Mouse (Mus musculus) midbrain, postnatal 0 days (tissue): ENCODE data around the gene Dtx1. TPM values are rescaled to one million over a fixed set of nuclear protein-coding genes. Genes with fewer than 3 reads are reported as not detected.

Experiments used
- ATAC-seq: fragments of 200-750 bp; cut with Nextera tagmentation; 2 replicates; pipeline ENCODE4 v1.8.0; 2017; ENCODE audit warnings: moderate number of reproducible peaks, mild to moderate bottlenecking, moderate TSS enrichment, moderate library complexity; ENCODE audit not compliant: low FRiP score
- DNase-seq: peaks from one replicate; pipeline ENCODE4 v3.0.0-alpha.2; 2015; ENCODE audit warnings: low spot score
- H3K27ac ChIP-seq: fragments of 300-500 bp; sonication (generic); 2 replicates; pipeline ENCODE4 v1.5.1; 2014; ENCODE audit warnings: low read depth, mild to moderate bottlenecking, low read length, mixed read lengths
- H3K27me3 ChIP-seq: fragments of 300-500 bp; sonication (generic); 2 replicates; pipeline ENCODE4 v1.6.1; 2014; ENCODE audit warnings: low read length, control low read depth, mixed read lengths; ENCODE audit not compliant: insufficient read depth
- H3K36me3 ChIP-seq: fragments of 300-500 bp; sonication (generic); 2 replicates; pipeline ENCODE4 v1.6.1; 2014; ENCODE audit warnings: low read length, control low read depth, mixed read lengths; ENCODE audit not compliant: insufficient read depth
- H3K4me1 ChIP-seq: fragments of 300-500 bp; sonication (generic); 2 replicates; pipeline ENCODE4 v1.6.1; 2014; ENCODE audit warnings: mild to moderate bottlenecking, control low read depth, antibody characterized with exemption, low read length, mixed read lengths; ENCODE audit not compliant: insufficient read depth
- H3K4me2 ChIP-seq: fragments of 300-500 bp; sonication (generic); 2 replicates; pipeline ENCODE4 v1.6.1; 2014; ENCODE audit warnings: low read depth, mild to moderate bottlenecking, low read length, mixed read lengths; ENCODE audit not compliant: poor library complexity, severe bottlenecking
- H3K4me3 ChIP-seq: fragments of 300-500 bp; sonication (generic); 2 replicates; pipeline ENCODE4 v1.5.1; 2014; ENCODE audit warnings: low read depth, mild to moderate bottlenecking, low read length, moderate library complexity
- H3K9ac ChIP-seq: fragments of 300-500 bp; sonication (generic); replicated peaks from 2 replicates; pipeline ENCODE4 v1.6.1; 2014; ENCODE audit warnings: mild to moderate bottlenecking, low read length, moderate library complexity, mixed read lengths; ENCODE audit not compliant: poor library complexity, severe bottlenecking
- H3K9me3 ChIP-seq: fragments of 300-500 bp; sonication (generic); 2 replicates; pipeline ENCODE4 v1.6.1; 2016; ENCODE audit warnings: low read length, control low read depth
- CTCF ChIP-seq: IDR thresholded peaks from 2 replicates; pipeline ENCODE4 v1.5.1; 2016; ENCODE audit warnings: antibody characterized with exemption, mild to moderate bottlenecking
- WGBS: fragments of 180-500 bp; shearing (Covaris S2); extraction: QIAGEN DNeasy Blood & Tissue Kit; methylation state at CpG from one replicate; pipeline ENCODE4 v1.1.7; 2014; 5-methylcytosine and 5-hydroxymethylcytosine counted together
- polyA plus RNA-seq: library from polyadenylated mRNA; unstranded; fragments of >200 nt; fragmentation: Nextera tagmentation; extraction: Ambion mirVana; gene quantifications from 2 replicates; pipeline ENCODE4 v1.2.1, GENCODE M21; 2015
- total RNA-seq: library from RNA; depleted of rRNA; stranded (reverse); fragments of >200 nt; gene quantifications from 2 replicates; pipeline ENCODE4 v1.2.3, GENCODE M21; 2014; rRNA removed

Dtx1 gene
- total and polyA plus RNA-seq, 2 experiments from 2014 or later: 67.9 to 242 TPM

GRCm38 (mm10) chr5:120635633-120636032 is 76.1 kb downstream of the Dtx1 start:
- no peaks in the 10 kb centered on the region for H3K9me3 ChIP-seq
- WGBS: 86% methylated on average over 5 of the region's 5 CpGs
- H3K4me1 ChIP-seq: no peaks in the 10 kb centered on the region
- no peaks in the 10 kb centered on the region for H3K36me3 ChIP-seq
- DNase-seq (no peak), ATAC-seq (no peak)
- H3K4me3 ChIP-seq: no peak overlapping the region
- no peak overlapping the region for H3K9ac ChIP-seq
- no peaks in the 10 kb centered on the region for H3K27me3 ChIP-seq
- TF ChIP-seq CTCF: no peak
- H3K4me2 ChIP-seq: no peak overlapping the region
- H3K27ac ChIP-seq: no peak overlapping the region

GRCm38 (mm10) chr5:120634860-120635259 is 76.9 kb downstream of the Dtx1 start:
- DNase-seq (no peak), ATAC-seq (no peak)
- WGBS: 54% methylated on average over 5 of the region's 5 CpGs
- Histone ChIP-seq H3K4me3 (no peak overlapping the region), H3K4me1 (no peaks in the 10 kb centered on the region), H3K36me3 (no peaks in the 10 kb centered on the region), H3K27me3 (no peaks in the 10 kb centered on the region), H3K4me2 (no peak overlapping the region), H3K9me3 (no peaks in the 10 kb centered on the region), H3K27ac (no peak overlapping the region), H3K9ac (no peak overlapping the region)
- TF ChIP-seq CTCF: no peak

- Histone ChIP-seq H3K4me2 (no peak within 1 kb of the TSS), H3K36me3 (no peaks in the 10 kb centered on the region), H3K27me3 (no peaks in the 10 kb centered on the region), H3K9ac (no peak within 1 kb of the TSS), H3K27ac (no peak within 1 kb of the TSS), H3K4me1 (no peaks in the 10 kb centered on the region), H3K9me3 (no peaks in the 10 kb centered on the region), H3K4me3 (no peak within 1 kb of the TSS)
- TF ChIP-seq CTCF: no peak
- 44% methylated on average over 9 of the region's 9 CpGs for WGBS
- ATAC-seq: no peak
- no peak for DNase-seq
Measured at GRCm38 (mm10) chr5:120634131-120634530, 77.6 kb downstream of the Dtx1 start, which contains the start of gene Cfap73. Gene Cfap73, minus strand, starts transcription at chr5:120634235.

- Histone ChIP-seq H3K4me2 (no peak overlapping the region), H3K27me3 (no peaks in the 10 kb centered on the region), H3K9me3 (no peaks in the 10 kb centered on the region), H3K4me3 (no peak overlapping the region), H3K36me3 (peaks cover 12% of the 10 kb centered on the region), H3K27ac (no peak overlapping the region), H3K4me1 (no peaks in the 10 kb centered on the region), H3K9ac (no peak overlapping the region)
- DNase-seq: no peak
- WGBS: 91% methylated on average over 5 of the region's 5 CpGs
- peak; percentile 52 for TF ChIP-seq CTCF
- no peak for ATAC-seq
Measured at GRCm38 (mm10) chr5:120631892-120632291, 79.8 kb downstream of the Dtx1 start.

- no peaks in the 10 kb centered on the region for H3K27me3 ChIP-seq
- no peaks in the 10 kb centered on the region for H3K9me3 ChIP-seq
- DNase-seq (peak; percentile 29), ATAC-seq (no peak)
- H3K27ac ChIP-seq: no peak overlapping the region
- H3K4me1 ChIP-seq: no peaks in the 10 kb centered on the region
- 12% methylated on average over 29 of the region's 29 CpGs for WGBS
- H3K4me2 ChIP-seq: peak overlapping the region; percentile 49
- H3K4me3 ChIP-seq: 0 out of 2 replicates have a peak overlapping the region, but pooled peaks have one; percentile 10
- peaks cover 15% of the 10 kb centered on the region for H3K36me3 ChIP-seq
- no peak for TF ChIP-seq CTCF
- H3K9ac ChIP-seq: 0 out of 2 replicates have a peak overlapping the region, but pooled peaks have one; percentile 33
Measured at GRCm38 (mm10) chr5:120631128-120631527, 80.6 kb downstream of the Dtx1 start.

Other genes starting within 250 kb of the Dtx1 start
- gene Sdsl, start 239.1 kb downstream of the Dtx1 start, total RNA-seq: 3.4 and 4.4 TPM in 2 replicates
- gene Sdsl, start 239.1 kb downstream of the Dtx1 start, polyA plus RNA-seq: 5.8 and 6.0 TPM in 2 replicates
- not detected in 2 replicates for gene Sds, start 235.4 kb downstream of the Dtx1 start, total RNA-seq
- 0.17 and 0.23 TPM in 2 replicates for gene Sds, start 235.4 kb downstream of the Dtx1 start, polyA plus RNA-seq
- 26.7 and 27.9 TPM in 2 replicates for gene Plbd2, start 208.3 kb downstream of the Dtx1 start, total RNA-seq
- gene Plbd2, start 208.3 kb downstream of the Dtx1 start, polyA plus RNA-seq: 49.9 and 52.9 TPM in 2 replicates
- gene Slc8b1, start 200.8 kb downstream of the Dtx1 start, total RNA-seq: 1.9 and 2.1 TPM in 2 replicates
- gene Slc8b1, start 200.8 kb downstream of the Dtx1 start, polyA plus RNA-seq: 2.5 and 2.7 TPM in 2 replicates
- gene Tpcn1, start 123.3 kb downstream of the Dtx1 start, total RNA-seq: 11.6 and 25.3 TPM in 2 replicates
- 9.3 and 9.4 TPM in 2 replicates for gene Tpcn1, start 123.3 kb downstream of the Dtx1 start, polyA plus RNA-seq
- gene Iqcd, start 122.9 kb downstream of the Dtx1 start, total RNA-seq: 0.94 and 1.3 TPM in 2 replicates
- 0.86 and 1.5 TPM in 2 replicates for gene Iqcd, start 122.9 kb downstream of the Dtx1 start, polyA plus RNA-seq
- 32.3 and 43.6 TPM in 2 replicates for gene Rita1, start 99.3 kb downstream of the Dtx1 start, total RNA-seq
- gene Rita1, start 99.3 kb downstream of the Dtx1 start, polyA plus RNA-seq: 31.4 and 33.9 TPM in 2 replicates
- gene Ddx54, start 99.2 kb downstream of the Dtx1 start, total RNA-seq: 36.2 and 37.8 TPM in 2 replicates
- gene Ddx54, start 99.2 kb downstream of the Dtx1 start, polyA plus RNA-seq: 31.7 and 32.6 TPM in 2 replicates
- gene Cfap73, start 77.7 kb downstream of the Dtx1 start, total RNA-seq: 0.38 and 0.60 TPM in 2 replicates
- 0.62 and 0.74 TPM in 2 replicates for gene Cfap73, start 77.7 kb downstream of the Dtx1 start, polyA plus RNA-seq
- 18.1 and 24.7 TPM in 2 replicates for gene Rasal1, start 63.1 kb downstream of the Dtx1 start, total RNA-seq
- gene Rasal1, start 63.1 kb downstream of the Dtx1 start, polyA plus RNA-seq: 8.2 and 9.9 TPM in 2 replicates
- 0.27 and 1.4 TPM in 2 replicates for gene Oas2, start 37.9 kb upstream of the Dtx1 start, total RNA-seq
- gene Oas2, start 37.9 kb upstream of the Dtx1 start, polyA plus RNA-seq: 0.31 and 0.37 TPM in 2 replicates
- gene Oas3, start 65.7 kb upstream of the Dtx1 start, total RNA-seq: 0.80 and 1.3 TPM in 2 replicates
- 0.54 and 0.57 TPM in 2 replicates for gene Oas3, start 65.7 kb upstream of the Dtx1 start, polyA plus RNA-seq
- gene Oas1e, start 83.6 kb upstream of the Dtx1 start, total RNA-seq: 0.28 and 1.0 TPM in 2 replicates
- 0.49 and 0.68 TPM in 2 replicates for gene Oas1e, start 83.6 kb upstream of the Dtx1 start, polyA plus RNA-seq
- gene Oas1c, start 100.6 kb upstream of the Dtx1 start, total RNA-seq: 0.71 and 0.99 TPM in 2 replicates
- 0.59 and 0.62 TPM in 2 replicates for gene Oas1c, start 100.6 kb upstream of the Dtx1 start, polyA plus RNA-seq
- gene Oas1f, start 135.4 kb upstream of the Dtx1 start, total RNA-seq: not detected in 2 replicates
- not detected in 2 replicates for gene Oas1f, start 135.4 kb upstream of the Dtx1 start, polyA plus RNA-seq
- gene Oas1h, start 149.5 kb upstream of the Dtx1 start, total RNA-seq: not detected in 2 replicates
- not detected in 2 replicates for gene Oas1h, start 149.5 kb upstream of the Dtx1 start, polyA plus RNA-seq
- gene Oas1g, start 175.7 kb upstream of the Dtx1 start, total RNA-seq: 0.52 and 1.2 TPM in 2 replicates
- gene Oas1g, start 175.7 kb upstream of the Dtx1 start, polyA plus RNA-seq: 0.26 and 0.28 TPM in 2 replicates
- gene Oas1a, start 195.6 kb upstream of the Dtx1 start, total RNA-seq: 0.28 and 1.8 TPM in 2 replicates
- gene Oas1a, start 195.6 kb upstream of the Dtx1 start, polyA plus RNA-seq: 1.2 and 1.6 TPM in 2 replicates
- gene Oas1d, start 202.6 kb upstream of the Dtx1 start, total RNA-seq: 0.22 TPM in 1 of 2 replicates, not detected in the other
- 0.39 and 0.78 TPM in 2 replicates for gene Oas1d, start 202.6 kb upstream of the Dtx1 start, polyA plus RNA-seq